Mouse (Mus musculus): ENCODE results near the gene Lactbl1. TPM values are rescaled to one million over a fixed set of nuclear protein-coding genes. Genes with fewer than 3 reads are reported as not detected.

The Lactbl1 gene
- total RNA-seq, 4 experiments from 2014 or later, result not detected

GRCm38 (mm10) chr4:136685431-136685869, 63.0 kb downstream of the Lactbl1 start:
- DNase-seq, result no peak

GRCm38 (mm10) chr4:136688113-136688512, 65.7 kb downstream of the Lactbl1 start:
- no peak for DNase-seq

Small RNA genes lying within 50 kb of the gene (microRNA-seq; reads per million reads assigned to microRNA genes)
- gene Gm22180, result 0 reads per million in 2 experiments

Other genes starting within 250 kb of the Lactbl1 start
- gene Htr1d, start 199.1 kb upstream of the Lactbl1 start, total RNA-seq (2022), result under 1 TPM in 1 of 4 experiments, not detected in 3; 0.19 TPM
- gene 6030445D17Rik, start 160.4 kb upstream of the Lactbl1 start, total RNA-seq (2022), result under 1 TPM; 0.31 to 0.92 (median 0.50) TPM
- gene Luzp1, start 152.9 kb upstream of the Lactbl1 start, total RNA-seq (2022), result 10 to 100 TPM; 26.4 to 46.4 (median 40.1) TPM
- 10 to 100 TPM; 45.5 to 57.8 (median 49.5) TPM for gene Kdm1a, start 19.9 kb upstream of the Lactbl1 start, total RNA-seq (2022)
- not detected for gene Tex46, start 12.2 kb upstream of the Lactbl1 start, total RNA-seq (2022)
- 10 to 100 TPM; 20.6 to 36.8 (median 29.4) TPM for gene Ephb2, start 213.4 kb downstream of the Lactbl1 start, total RNA-seq (2022)

Data from adrenal gland, adult 8-10 months (tissue).